Mouse (Mus musculus) myocyte (in vitro differentiated cells): ENCODE results near the gene Il20rb. TPM values are rescaled to one million over a fixed set of nuclear protein-coding genes. Genes with fewer than 3 reads are reported as not detected.

Experiments used
- H3K27me3 ChIP-seq: one replicate; pipeline ENCODE4 v1.6.1; 2011; ENCODE audit not compliant: control insufficient read depth, insufficient read depth, insufficient read length
- H3K36me3 ChIP-seq: one replicate; pipeline ENCODE4 v1.6.1; 2011; ENCODE audit not compliant: control insufficient read depth, insufficient read depth
- H3K4me2 ChIP-seq: one replicate; pipeline ENCODE4 v1.6.1; 2011; ENCODE audit warnings: low read depth, control low read depth
- H3K4me3 ChIP-seq: one replicate; pipeline ENCODE4 v1.5.1; 2011; ENCODE audit warnings: mild to moderate bottlenecking, control low read depth, moderate library complexity
- H3K79me2 ChIP-seq: one replicate; pipeline ENCODE4 v1.6.1; 2011; ENCODE audit not compliant: control insufficient read depth, insufficient read depth
- H3ac ChIP-seq: one replicate; pipeline ENCODE4 v1.6.1; 2011; ENCODE audit not compliant: control insufficient read depth, insufficient read length
- CEBPB ChIP-seq: IDR thresholded peaks from 2 replicates; pipeline ENCODE4 v1.6.1; 2011; ENCODE audit warnings: mild to moderate bottlenecking, moderate library complexity; ENCODE audit not compliant: poor library complexity, insufficient read depth, severe bottlenecking
- E2F4 ChIP-seq: IDR thresholded peaks from one replicate; pipeline ENCODE4 v1.6.1; 2011; ENCODE audit warnings: mild to moderate bottlenecking, control low read depth, moderate library complexity; ENCODE audit not compliant: insufficient read depth
- MAX ChIP-seq: IDR thresholded peaks from one replicate; pipeline ENCODE4 v1.6.1; 2011; ENCODE audit warnings: low read depth, mild to moderate bottlenecking, control low read depth
- MYOD1 ChIP-seq, 3 experiments: IDR thresholded peaks; one replicate each; pipeline ENCODE4 v1.6.1; 2011; ENCODE audit warnings: control low read depth in 2 of 3, low read depth in 2 of 3, mild to moderate bottlenecking in 2 of 3, moderate library complexity in 1 of 3; ENCODE audit not compliant: insufficient read length in 2 of 3, control insufficient read depth in 1 of 3
- MYOG ChIP-seq, 3 experiments: IDR thresholded peaks; one replicate each; pipeline ENCODE4 v1.6.1; 2011; ENCODE audit warnings: control low read depth in 2 of 3, low read depth in 2 of 3, mild to moderate bottlenecking in 2 of 3; ENCODE audit not compliant: insufficient read length in 2 of 3, control insufficient read depth in 1 of 3, insufficient read depth in 1 of 3
- POLR2A ChIP-seq: IDR thresholded peaks from one replicate; pipeline ENCODE4 v1.6.1; 2011; ENCODE audit warnings: low read depth, mild to moderate bottlenecking, control low read depth, moderate library complexity; ENCODE audit not compliant: insufficient read length
- POLR2AphosphoS2 ChIP-seq: IDR thresholded peaks from one replicate; pipeline ENCODE4 v1.6.1; 2011; ENCODE audit warnings: low read depth, control low read depth; ENCODE audit not compliant: insufficient read length
- REST ChIP-seq: IDR thresholded peaks from one replicate; pipeline ENCODE4 v1.6.1; 2011; ENCODE audit warnings: mild to moderate bottlenecking, control low read depth, moderate library complexity; ENCODE audit not compliant: insufficient read depth, insufficient read length
- SRF ChIP-seq: IDR thresholded peaks from one replicate; pipeline ENCODE4 v1.6.1; 2011; ENCODE audit warnings: low read depth; ENCODE audit not compliant: control insufficient read depth, insufficient read length
- TCF12 ChIP-seq: IDR thresholded peaks from one replicate; pipeline ENCODE4 v1.6.1; 2011; ENCODE audit warnings: mild to moderate bottlenecking, control low read depth; ENCODE audit not compliant: poor library complexity, insufficient read depth, severe bottlenecking
- TCF3 ChIP-seq: IDR thresholded peaks from one replicate; pipeline ENCODE4 v1.6.1; 2011; ENCODE audit warnings: low read depth, control low read depth; ENCODE audit not compliant: insufficient read length
- USF1 ChIP-seq: IDR thresholded peaks from one replicate; pipeline ENCODE4 v1.6.1; 2011; ENCODE audit warnings: low read depth, mild to moderate bottlenecking, control low read depth, moderate library complexity
- polyA plus RNA-seq: library from polyadenylated mRNA; unstranded; fragments of >200 nt; fragmentation: generic; extraction: Trizol; gene quantifications from one replicate; pipeline ENCODE4 v1.2.1, GENCODE M21; 2012; ENCODE audit warnings: missing spikeins

The Il20rb gene
- polyA plus RNA-seq, 1 experiment: 0.40 TPM

GRCm38 (mm10) chr9:100488969-100489368 lies 2.4 kb upstream of the Il20rb start:
- no peak for TF ChIP-seq MYOD1 (IDR thresholded peaks at IDR 0.05; ENCODE audit: control insufficient read depth in 1 of 3, insufficient read length in 2 of 3, low read depth in 2 of 3)
- TF ChIP-seq USF1: no peak
- TF ChIP-seq CEBPB: no peak
- no peak for TF ChIP-seq MAX
- TF ChIP-seq POLR2AphosphoS2: no peak
- no peak for TF ChIP-seq REST
- TF ChIP-seq SRF: no peak
- no peak for TF ChIP-seq E2F4
- no peak for TF ChIP-seq POLR2A
- no peak for TF ChIP-seq TCF12
- no peak for TF ChIP-seq MYOG (IDR thresholded peaks at IDR 0.05; ENCODE audit: control insufficient read depth in 1 of 3, insufficient read depth in 1 of 3, insufficient read length in 2 of 3, low read depth in 2 of 3)
- Histone ChIP-seq H3K4me2 (no peak overlapping the region), H3K36me3 (no peaks in the 10 kb centered on the region), H3K79me2 (peaks cover 5% of the 10 kb centered on the region), H3K4me3 (no peak overlapping the region), H3ac (no peak overlapping the region), H3K27me3 (no peaks in the 10 kb centered on the region)

DNA sequence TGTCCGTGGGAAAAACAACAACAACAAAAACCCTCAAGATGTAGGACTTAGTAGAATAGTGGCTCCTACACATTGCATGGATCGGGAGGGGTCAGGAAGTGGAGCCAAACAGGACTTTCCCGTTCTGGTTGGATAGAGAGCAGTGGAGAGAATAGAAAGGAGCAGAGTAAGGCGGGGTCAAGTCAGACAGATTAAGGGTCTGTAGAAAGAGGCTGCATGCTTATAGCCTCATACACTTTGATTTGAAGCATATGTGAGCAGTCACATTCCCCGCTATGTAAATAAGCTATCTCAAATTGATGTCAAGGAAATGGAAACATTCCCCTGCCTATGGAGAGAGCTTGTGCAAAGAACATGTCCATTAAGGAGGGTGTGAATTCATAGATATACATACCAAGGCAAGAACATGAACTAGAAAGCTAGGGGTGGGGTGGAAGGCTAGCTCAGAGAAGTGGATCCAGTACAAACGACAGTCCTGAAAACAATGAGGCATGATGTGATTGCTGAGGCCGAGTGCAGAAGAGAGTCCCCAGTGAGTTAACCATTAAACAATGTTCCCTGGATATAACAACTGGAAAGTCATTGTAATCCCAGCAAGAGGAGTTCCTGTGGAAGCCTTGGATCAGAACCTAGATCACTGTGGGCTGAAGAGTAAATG lies 1.6 kb upstream of the Il20rb start:
- peaks cover 5% of the 10 kb centered on the region for H3K79me2 ChIP-seq
- no peak overlapping the region for H3K4me2 ChIP-seq
- no peak overlapping the region for H3K4me3 ChIP-seq
- H3ac ChIP-seq: no peak overlapping the region
- no peak for TF ChIP-seq E2F4
- H3K27me3 ChIP-seq: no peaks in the 10 kb centered on the region
- no peaks in the 10 kb centered on the region for H3K36me3 ChIP-seq

DNA sequence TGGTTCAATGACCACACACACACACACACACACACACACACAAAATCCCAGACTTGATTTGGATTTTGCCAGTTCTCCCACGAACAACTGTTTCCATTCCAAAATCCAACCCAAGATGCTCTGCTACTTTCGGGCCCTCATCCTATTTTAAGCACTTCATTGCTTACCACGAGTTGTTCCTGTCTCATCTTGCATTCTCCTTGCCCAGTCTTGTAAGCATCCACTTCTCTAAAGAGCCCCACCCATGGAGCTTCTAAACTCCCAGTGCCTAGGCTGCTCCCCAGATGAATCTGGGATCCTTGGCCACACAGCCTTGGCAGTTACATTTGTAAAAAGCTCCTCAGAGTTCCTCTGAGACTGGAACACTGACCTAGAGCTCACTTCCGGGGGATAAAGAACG lies 3.3 kb downstream of the Il20rb start:
- Histone ChIP-seq H3K36me3 (no peaks in the 10 kb centered on the region), H3K4me2 (no peak overlapping the region), H3K4me3 (no peak overlapping the region), H3ac (no peak overlapping the region), H3K27me3 (no peaks in the 10 kb centered on the region), H3K79me2 (no peaks in the 10 kb centered on the region)
- no peak for TF ChIP-seq MAX
- no peak for TF ChIP-seq MYOG (IDR thresholded peaks at IDR 0.05; ENCODE audit: control insufficient read depth in 1 of 3, insufficient read depth in 1 of 3, insufficient read length in 2 of 3, low read depth in 2 of 3)
- TF ChIP-seq E2F4: no peak
- TF ChIP-seq POLR2AphosphoS2: no peak
- TF ChIP-seq POLR2A: no peak
- no peak for TF ChIP-seq MYOD1 (IDR thresholded peaks at IDR 0.05; ENCODE audit: control insufficient read depth in 1 of 3, insufficient read length in 2 of 3, low read depth in 2 of 3)
- TF ChIP-seq CEBPB: no peak
- TF ChIP-seq SRF: no peak
- no peak for TF ChIP-seq TCF3
- no peak for TF ChIP-seq TCF12
- TF ChIP-seq REST: no peak
- no peak for TF ChIP-seq USF1

DNA sequence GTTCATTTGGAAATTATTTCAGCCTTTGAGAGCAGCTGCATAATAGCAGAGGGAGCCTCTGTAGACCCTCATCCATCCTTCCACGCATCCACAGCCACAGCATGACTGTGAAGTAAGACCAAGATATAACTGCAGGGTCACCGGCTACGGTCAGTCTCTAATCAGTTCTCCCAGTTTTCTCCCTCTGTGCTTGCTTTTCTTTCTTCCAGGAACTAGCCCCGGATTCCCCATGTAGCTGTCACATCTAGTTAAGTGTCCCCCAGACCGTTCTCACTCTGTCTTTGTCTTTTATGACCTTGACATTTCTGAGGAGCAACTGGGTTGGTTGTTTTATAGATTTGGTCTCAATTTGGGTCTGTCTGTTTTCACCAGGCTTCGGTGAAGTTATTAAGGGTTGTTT lies 5.0 kb downstream of the Il20rb start:
- no peaks in the 10 kb centered on the region for H3K79me2 ChIP-seq
- no peaks in the 10 kb centered on the region for H3K36me3 ChIP-seq
- no peak overlapping the region for H3ac ChIP-seq
- H3K27me3 ChIP-seq: no peaks in the 10 kb centered on the region
- TF ChIP-seq E2F4: no peak
- TF ChIP-seq POLR2AphosphoS2: no peak
- no peak for TF ChIP-seq MYOG (IDR thresholded peaks at IDR 0.05; ENCODE audit: control insufficient read depth in 1 of 3, insufficient read depth in 1 of 3, insufficient read length in 2 of 3, low read depth in 2 of 3)
- TF ChIP-seq TCF3: no peak
- TF ChIP-seq MYOD1 (IDR thresholded peaks at IDR 0.05; ENCODE audit: control insufficient read depth in 1 of 3, insufficient read length in 2 of 3, low read depth in 2 of 3): no peak
- no peak for TF ChIP-seq POLR2A
- TF ChIP-seq MAX: no peak
- no peak for TF ChIP-seq CEBPB
- no peak for TF ChIP-seq SRF
- TF ChIP-seq USF1: no peak
- TF ChIP-seq REST: no peak
- no peak for TF ChIP-seq TCF12
- H3K4me2 ChIP-seq: no peak overlapping the region
- no peak overlapping the region for H3K4me3 ChIP-seq

- Histone ChIP-seq H3K79me2 (no peaks in the 10 kb centered on the region), H3K27me3 (no peaks in the 10 kb centered on the region), H3K36me3 (no peaks in the 10 kb centered on the region), H3K4me2 (no peak overlapping the region), H3K4me3 (no peak overlapping the region), H3ac (no peak overlapping the region)
- TF ChIP-seq MYOG (IDR thresholded peaks at IDR 0.05; ENCODE audit: control insufficient read depth in 1 of 3, insufficient read depth in 1 of 3, insufficient read length in 2 of 3, low read depth in 2 of 3) (no peak), REST (no peak), SRF (no peak), MYOD1 (IDR thresholded peaks at IDR 0.05; ENCODE audit: control insufficient read depth in 1 of 3, insufficient read length in 2 of 3, low read depth in 2 of 3) (no peak), POLR2A (no peak), TCF3 (no peak), USF1 (no peak), CEBPB (no peak), TCF12 (no peak), POLR2AphosphoS2 (no peak), MAX (no peak), E2F4 (no peak)
Observed at GRCm38 (mm10) chr9:100474056-100474455, 12.5 kb downstream of the Il20rb start.
